Mouse (Mus musculus) hematopoietic multipotent progenitor cell, adult 10-12 weeks (in vitro differentiated cells): ENCODE results near the gene Prss36. TPM values are rescaled to one million over a fixed set of nuclear protein-coding genes. Genes with fewer than 3 reads are reported as not detected.

ENCODE experiments used
- polyA plus RNA-seq: library from polyadenylated mRNA; stranded (reverse); fragments of >175 nt; gene quantifications from 2 replicates; pipeline ENCODE4 v1.2.3, GENCODE M21; 2012; ENCODE audit warnings: low replicate concordance

The Prss36 gene
- 3.6 and 6.7 TPM in 2 replicates for polyA plus RNA-seq

DNA sequence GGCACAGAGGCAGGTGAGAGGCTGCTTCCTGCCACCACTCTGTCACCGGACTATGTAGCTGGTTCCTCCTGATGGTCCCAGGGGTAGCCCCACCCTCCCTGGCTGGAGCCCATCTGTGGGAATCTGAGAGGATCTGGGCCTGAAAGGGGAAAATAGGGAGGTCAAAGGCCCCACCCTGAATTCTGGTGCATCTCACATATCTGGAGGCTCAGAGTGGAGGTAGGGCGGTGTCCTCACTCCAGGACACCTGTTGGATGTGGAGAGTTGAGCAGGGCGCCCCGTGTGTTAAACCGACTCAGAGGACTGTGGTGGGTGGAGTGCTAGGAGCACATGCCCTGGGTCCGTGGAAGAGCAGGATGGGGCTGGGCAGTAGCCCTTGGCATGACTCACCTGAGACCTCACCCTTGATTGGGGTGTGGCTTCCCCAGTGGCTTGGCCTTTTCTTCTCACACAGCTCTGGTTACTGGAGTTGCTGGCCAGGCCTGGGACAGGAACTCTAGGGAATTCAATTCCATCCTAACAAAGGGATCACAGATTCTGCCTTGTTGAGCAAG, at the start of gene Prss36:
Prss36 (minus strand) TSS at position 256 of the 554 bp plus-strand sequence.

DNA sequence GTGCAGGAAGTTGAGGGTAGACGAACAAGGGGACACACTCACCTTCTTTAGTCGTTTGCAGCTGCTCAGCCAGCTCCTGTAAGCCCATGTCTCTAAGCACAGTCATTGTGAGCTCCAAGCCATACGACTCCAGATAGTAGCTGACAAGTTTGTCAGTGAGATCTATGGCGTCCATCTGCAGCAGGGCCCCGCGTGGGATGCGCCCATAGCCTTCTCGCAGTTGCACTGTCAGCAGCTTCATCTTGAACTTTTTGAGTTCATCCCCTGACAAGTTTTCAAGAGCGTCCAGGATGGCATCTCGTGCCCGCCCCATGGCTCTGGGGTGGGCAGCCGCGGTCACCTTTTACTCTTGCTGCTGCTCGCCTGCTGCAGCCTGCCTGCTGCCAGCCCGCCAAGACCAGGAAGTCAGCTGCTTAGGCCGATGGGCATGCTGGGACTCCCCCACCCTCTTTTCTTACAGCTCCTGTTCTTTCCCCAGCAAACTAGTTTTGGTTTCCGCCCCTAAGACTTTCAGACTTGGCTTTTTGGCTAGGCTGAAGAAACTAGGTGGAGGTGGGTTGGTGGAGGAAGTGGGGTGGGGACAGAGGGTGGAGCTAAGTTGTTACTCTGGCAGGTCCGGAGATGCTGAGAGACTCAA, 46.9 kb upstream of the Prss36 start, which contains the start of gene Pycard:
Pycard (minus strand) TSS at position 527 of the 637 bp plus-strand sequence.

DNA sequence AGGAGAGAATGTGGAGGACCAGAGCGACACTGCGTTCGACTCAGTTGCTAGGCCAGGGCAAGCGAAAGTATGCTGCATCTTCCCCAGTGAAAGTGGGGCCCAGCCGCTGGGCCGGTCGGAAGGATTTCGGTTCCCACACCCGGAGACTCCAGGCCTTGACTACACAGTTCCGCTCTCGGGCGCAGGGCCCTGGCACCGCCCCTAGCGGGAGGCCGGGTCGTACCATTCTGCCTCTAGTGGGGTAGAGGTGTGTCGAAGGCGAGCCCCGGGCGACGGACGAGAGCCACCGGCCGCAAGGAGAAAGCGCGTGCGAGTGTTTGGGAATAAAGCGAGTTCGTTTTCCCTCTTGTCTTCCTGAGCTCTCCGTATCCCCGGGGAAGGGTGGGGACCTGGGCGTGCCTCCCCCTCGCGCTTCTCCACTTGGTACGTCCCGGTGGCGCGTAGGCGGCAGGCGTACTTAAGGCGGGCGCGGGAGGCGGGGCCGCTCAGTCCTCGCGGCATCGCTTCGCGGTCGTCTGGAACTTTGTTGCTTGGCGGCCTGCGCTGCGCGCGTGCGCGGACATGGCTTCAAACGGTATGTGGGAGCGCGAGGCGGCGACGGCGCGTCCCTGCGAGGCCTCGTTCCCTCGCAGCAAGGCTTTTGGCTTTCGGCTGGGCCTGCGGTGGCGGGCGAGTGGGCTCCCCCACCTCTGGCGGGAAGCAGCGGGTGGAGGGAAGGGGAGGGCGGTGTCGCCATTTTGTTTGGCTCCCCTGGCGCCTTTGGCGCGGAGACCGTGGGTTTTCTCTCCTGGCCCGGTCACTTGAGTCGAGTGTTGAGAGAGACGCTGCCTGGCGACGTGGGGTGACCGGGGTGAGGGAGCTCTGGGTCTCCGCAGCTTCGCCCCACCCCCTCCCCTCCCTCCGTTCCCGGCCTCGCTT, 20.7 kb upstream of the Prss36 start, which contains the start of gene Fus:
Fus (plus strand) TSS at position 454 of the 918 bp plus-strand sequence.

DNA sequence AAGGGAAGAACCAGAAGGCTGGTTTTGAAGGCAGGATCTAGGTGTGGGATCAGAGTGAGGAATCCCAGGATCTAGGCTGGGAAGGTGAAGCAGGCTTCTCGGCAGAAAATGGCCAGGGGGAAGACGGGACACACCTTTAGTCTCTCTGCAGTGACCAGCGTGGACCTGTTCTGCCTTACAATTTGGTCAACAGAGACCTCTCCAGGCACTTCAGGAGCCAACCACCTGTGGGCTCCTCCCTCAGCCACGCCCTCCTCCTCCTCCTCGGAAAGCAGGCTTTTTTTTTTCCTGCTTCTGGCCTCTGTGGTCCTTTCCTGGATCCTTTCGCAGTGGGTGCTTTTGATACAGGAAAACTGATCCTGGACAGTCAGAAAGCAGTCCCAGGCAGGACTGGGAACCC, 16.6 kb downstream of the Prss36 start, which contains the start of gene Prss8:
Prss8 (minus strand) TSS at position 182 of the 400 bp plus-strand sequence.

DNA sequence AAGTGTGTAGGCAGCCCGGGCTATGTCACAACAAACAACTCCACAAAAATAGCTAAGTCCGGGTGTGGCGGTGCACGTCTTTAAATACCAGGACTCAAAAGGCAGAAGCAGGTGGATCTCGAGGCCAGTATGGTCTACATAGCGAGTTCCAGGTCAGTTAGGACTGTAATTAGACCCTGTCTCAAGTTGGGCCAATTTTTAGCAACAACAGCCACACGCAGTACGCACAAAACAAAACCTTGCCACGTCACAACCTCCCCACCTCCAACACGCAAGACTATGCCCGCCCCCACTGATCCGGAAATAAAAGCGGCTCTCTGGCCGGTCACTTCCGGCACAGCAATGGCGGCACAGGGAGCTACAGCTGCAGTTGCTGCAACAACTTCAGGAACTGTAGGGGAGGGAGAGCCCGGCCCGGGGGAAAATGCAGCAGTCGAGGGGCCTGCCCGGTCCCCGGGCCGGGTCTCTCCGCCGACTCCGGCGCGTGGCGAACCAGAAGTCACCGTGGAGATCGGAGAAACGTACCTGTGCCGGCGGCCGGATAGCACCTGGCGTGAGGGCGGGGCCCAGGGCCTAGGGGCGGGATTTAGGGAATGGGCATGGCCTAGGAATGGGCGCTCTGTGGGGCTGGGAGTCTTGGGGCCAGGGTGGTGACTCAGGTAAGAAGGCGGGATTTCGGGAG, 34.2 kb downstream of the Prss36 start, which contains the start of gene Kat8:
Kat8 (plus strand) TSS at position 327 of the 682 bp plus-strand sequence.

DNA sequence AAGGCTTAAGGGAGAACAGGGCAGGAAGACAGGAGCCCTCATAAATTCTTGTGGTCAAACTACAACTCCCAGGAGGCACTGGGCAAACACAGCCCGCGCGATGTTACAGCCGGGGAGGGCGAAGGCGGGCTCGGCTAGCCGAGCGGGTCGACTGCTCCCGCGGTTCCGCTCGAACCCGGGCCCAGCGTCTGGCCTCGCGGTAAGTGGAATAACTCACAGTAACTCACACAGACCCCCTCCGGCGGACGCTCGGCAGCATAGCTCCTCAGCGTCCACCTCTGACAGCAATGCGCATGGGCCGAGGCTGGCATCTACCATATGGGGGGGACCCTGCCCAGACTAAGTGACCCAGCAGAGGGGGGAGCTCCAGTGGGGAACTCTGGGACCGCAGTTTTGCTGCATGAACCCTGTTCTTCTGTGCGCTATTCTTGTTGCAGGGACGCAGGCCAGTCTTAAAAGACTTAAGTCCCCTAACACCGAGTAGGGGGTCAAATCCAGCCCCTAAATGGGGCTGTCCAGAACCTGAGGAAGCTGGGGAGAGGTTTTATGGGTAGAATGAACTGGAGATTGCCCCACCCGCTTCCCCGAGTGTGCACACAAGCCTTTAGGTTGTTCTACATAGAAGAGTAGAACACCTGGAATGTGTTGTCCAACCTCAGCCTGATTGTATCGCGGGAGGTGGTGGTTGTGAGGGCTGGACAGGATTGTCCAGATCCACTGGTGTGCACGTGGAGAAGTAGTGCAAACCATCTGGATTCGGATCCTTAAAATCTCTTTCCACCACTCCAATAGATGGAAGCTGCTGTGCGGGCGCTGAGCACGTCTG, 42.3 kb downstream of the Prss36 start, which contains the start of gene Bckdk:
Bckdk (plus strand) TSS at position 112 of the 826 bp plus-strand sequence.

DNA sequence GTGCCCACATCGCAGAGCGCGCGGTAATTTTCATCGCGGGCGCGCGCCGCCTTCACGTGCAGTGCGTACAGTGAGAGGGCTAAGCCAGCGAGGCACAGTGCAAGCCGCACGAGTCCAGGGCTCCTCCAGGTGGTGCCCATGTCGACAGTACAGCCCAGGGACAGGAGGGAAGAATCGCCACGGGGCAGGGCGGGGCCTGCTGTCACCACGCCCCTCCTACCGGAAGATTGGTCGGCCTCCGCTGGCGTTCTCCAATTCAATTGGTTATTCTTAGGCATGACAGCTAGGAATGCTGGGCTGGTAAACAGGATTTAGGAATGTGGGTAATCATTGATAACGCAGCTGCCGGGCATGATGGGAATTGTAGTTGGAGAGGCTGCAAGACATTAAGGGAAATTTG, 51.1 kb downstream of the Prss36 start, which contains the start of the genes Gm21974 and Vkorc1:
Gm21974 (minus strand) TSS at position 13 of the 400 bp plus-strand sequence.
Vkorc1 (minus strand) TSS at position 176 of the 400 bp plus-strand sequence.

DNA sequence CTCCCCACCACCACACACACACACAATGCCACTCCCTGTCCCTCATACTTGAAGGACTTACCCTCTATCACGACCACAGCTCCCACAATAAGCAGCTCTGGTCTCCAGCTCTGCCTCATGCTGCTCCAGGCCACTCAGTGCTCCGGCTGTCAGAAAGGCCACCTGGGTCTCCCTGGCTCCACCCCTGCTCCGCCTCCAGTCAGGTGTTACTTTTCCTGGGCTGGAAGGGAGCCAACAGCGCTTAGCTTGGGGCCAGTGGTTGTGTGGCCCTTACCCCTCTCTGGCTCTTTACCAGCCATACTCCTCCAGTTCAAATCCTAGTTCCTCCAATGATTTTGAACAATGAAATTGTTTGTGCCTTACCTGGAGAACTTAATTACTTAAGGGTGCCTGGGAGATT, 55.7 kb downstream of the Prss36 start, which contains the start of gene Prss53:
Prss53 (minus strand) TSS at position 173 of the 400 bp plus-strand sequence.

Other genes with a start within 250 kb of the Prss36 start
- 238 and 564 TPM in 2 replicates for gene Bcl7c, start 237.8 kb downstream of the Prss36 start, polyA plus RNA-seq
- gene Ctf1, start 234.0 kb downstream of the Prss36 start, polyA plus RNA-seq = 0.25 TPM in 1 of 2 replicates, not detected in the other
- gene Ctf2, start 214.6 kb downstream of the Prss36 start, polyA plus RNA-seq = not detected in 2 replicates
- 26.7 and 56.3 TPM in 2 replicates for gene Fbxl19, start 202.2 kb downstream of the Prss36 start, polyA plus RNA-seq
- gene Orai3, start 176.9 kb downstream of the Prss36 start, polyA plus RNA-seq = 46.3 and 124 TPM in 2 replicates
- gene Setd1a, start 170.1 kb downstream of the Prss36 start, polyA plus RNA-seq = 61.8 and 82.0 TPM in 2 replicates
- 7.0 TPM in 1 of 2 replicates, not detected in the other for gene Gm49388, start 161.1 kb downstream of the Prss36 start, polyA plus RNA-seq
- gene Hsd3b7, start 146.1 kb downstream of the Prss36 start, polyA plus RNA-seq = 0.94 and 7.6 TPM in 2 replicates
- 86.0 and 101 TPM in 2 replicates for gene Stx4a, start 122.4 kb downstream of the Prss36 start, polyA plus RNA-seq
- gene Stx1b, start 122.2 kb downstream of the Prss36 start, polyA plus RNA-seq = 0.03 and 0.11 TPM in 2 replicates
- gene Zfp646, start 70.5 kb downstream of the Prss36 start, polyA plus RNA-seq = 33.7 and 53.9 TPM in 2 replicates
- 25.3 and 26.3 TPM in 2 replicates for gene Zfp668, start 69.9 kb downstream of the Prss36 start, polyA plus RNA-seq
- 0.82 and 1.2 TPM in 2 replicates for gene Prss53, start 55.8 kb downstream of the Prss36 start, polyA plus RNA-seq
- gene Gm21974, start 51.3 kb downstream of the Prss36 start, polyA plus RNA-seq = not detected in 2 replicates
- gene Vkorc1, start 51.1 kb downstream of the Prss36 start, polyA plus RNA-seq = 7.0 and 14.6 TPM in 2 replicates
- 76.6 and 120 TPM in 2 replicates for gene Bckdk, start 42.6 kb downstream of the Prss36 start, polyA plus RNA-seq
- gene Kat8, start 34.2 kb downstream of the Prss36 start, polyA plus RNA-seq = 5.5 and 8.5 TPM in 2 replicates
- 0.07 and 0.15 TPM in 2 replicates for gene Prss8, start 16.6 kb downstream of the Prss36 start, polyA plus RNA-seq
- gene Fus, start 20.7 kb upstream of the Prss36 start, polyA plus RNA-seq = 277 and 346 TPM in 2 replicates
- 8.6 and 9.0 TPM in 2 replicates for gene Pycard, start 47.1 kb upstream of the Prss36 start, polyA plus RNA-seq
- 0.35 and 1.2 TPM in 2 replicates for gene Trim72, start 57.2 kb upstream of the Prss36 start, polyA plus RNA-seq
- gene Itgam, start 115.9 kb upstream of the Prss36 start, polyA plus RNA-seq = 16.1 and 24.0 TPM in 2 replicates
- gene Gm49368, start 116.0 kb upstream of the Prss36 start, polyA plus RNA-seq = 0.16 and 1.5 TPM in 2 replicates
- gene Itgax, start 182.8 kb upstream of the Prss36 start, polyA plus RNA-seq = 17.8 and 30.0 TPM in 2 replicates
- 34.3 and 68.9 TPM in 2 replicates for gene Itgad, start 207.7 kb upstream of the Prss36 start, polyA plus RNA-seq